Mouse (Mus musculus): Measurements from ENCODE around the gene Gm5622. TPM values are rescaled to one million over a fixed set of nuclear protein-coding genes. Genes with fewer than 3 reads are reported as not detected.
"Not testable (repeated sequence)": the region's sequence is repeated elsewhere in the genome, so short reads cannot be mapped to it uniquely, and the experiment has no call there.

Gm5622 gene
- 0.13 TPM in 1 of 2 replicates, not detected in the other for polyA plus RNA-seq (2014; fragmentation: Nextera tagmentation; extraction: Ambion mirVana)

DNA sequence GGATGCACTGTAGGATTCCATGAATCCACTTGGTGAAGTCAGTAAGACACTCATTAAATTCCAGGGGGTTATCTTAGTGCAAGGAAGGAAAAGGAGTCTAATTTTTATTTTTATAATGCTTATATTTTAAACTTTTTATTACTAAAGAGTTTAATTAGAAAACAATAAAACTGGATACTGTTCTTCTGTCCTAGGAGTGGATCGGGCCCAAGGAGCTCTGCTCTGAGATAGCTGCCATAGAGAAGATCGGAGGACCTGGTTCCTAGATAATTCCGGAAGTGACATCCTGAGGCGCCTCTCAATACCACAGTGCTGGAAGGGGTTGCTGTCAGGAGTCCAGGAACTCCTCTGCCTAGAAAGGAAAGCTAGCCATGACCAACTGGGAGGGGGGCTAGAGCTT is at the start of gene Gm5622:
Gene Gm5622, plus strand, starts transcription at position 301 of the 400 bp plus-strand sequence.
- no peak within 1 kb of the TSS for H3K4me3 ChIP-seq (ENCODE audit: low read depth, low read length)

GRCm38 (mm10) chr14:51507416-51507815 is 45.2 kb upstream of the Gm5622 start:
- 96% methylated on average over 8 of the region's 8 CpGs for WGBS

More for the DNA sequence above, at the start of gene Gm5622:
- Histone ChIP-seq H3K4me2 (replicated peaks; ENCODE audit: low read depth, low read length) (no peak within 1 kb of the TSS), H3K27ac (ENCODE audit: low read depth, low read length) (no peak within 1 kb of the TSS), H3K9ac (ENCODE audit: low read depth, low read length) (no peak within 1 kb of the TSS), H3K4me1 (replicated peaks; ENCODE audit: control insufficient read depth, insufficient read depth, low read length) (no peaks in the 10 kb centered on the region), H3K9me3 (ENCODE audit: control insufficient read depth, low read length) (no peaks in the 10 kb centered on the region), H3K27me3 (ENCODE audit: control insufficient read depth, insufficient read depth, low read length) (no peaks in the 10 kb centered on the region), H3K36me3 (ENCODE audit: control insufficient read depth, insufficient read depth, low read length) (no peaks in the 10 kb centered on the region)
- DNase-seq (ENCODE audit: low spot score), result no peak
- 90% methylated on average over 4 of the region's 4 CpGs for WGBS
- ATAC-seq (ENCODE audit: low FRiP score), result no peak

DNA sequence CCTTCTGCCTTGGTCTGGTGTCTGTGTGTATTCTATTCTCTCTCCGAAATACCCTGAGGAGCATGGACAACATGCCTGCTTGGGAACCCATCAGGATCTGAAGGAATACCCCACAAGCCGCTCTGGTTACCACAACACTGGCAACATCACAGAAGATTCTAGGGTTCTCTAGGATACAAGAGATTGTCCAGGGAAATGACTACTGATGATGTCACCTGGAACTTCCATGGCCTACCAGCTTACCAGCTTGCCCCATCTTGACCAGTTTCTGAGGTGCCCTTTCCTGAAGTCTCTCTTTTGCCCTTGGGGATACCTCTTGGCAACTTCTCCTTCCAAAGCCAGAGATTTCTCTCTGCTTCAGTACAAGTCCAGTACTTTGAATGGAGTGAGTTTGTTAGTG is 21.4 kb downstream of the Gm5622 start, which contains the start of gene Gm17175:
Gene Gm17175, minus strand, starts transcription at position 101 of the 400 bp plus-strand sequence.
- not testable (repeated sequence) for H3K27ac ChIP-seq (ENCODE audit: low read depth, low read length); H3K9ac ChIP-seq (ENCODE audit: low read depth, low read length); H3K4me3 ChIP-seq (ENCODE audit: low read depth, low read length); H3K27me3 ChIP-seq (ENCODE audit: control insufficient read depth, insufficient read depth, low read length); H3K4me2 ChIP-seq (replicated peaks; ENCODE audit: low read depth, low read length); H3K36me3 ChIP-seq (ENCODE audit: control insufficient read depth, insufficient read depth, low read length); H3K4me1 ChIP-seq (replicated peaks; ENCODE audit: control insufficient read depth, insufficient read depth, low read length); ATAC-seq (ENCODE audit: low FRiP score); H3K9me3 ChIP-seq (ENCODE audit: control insufficient read depth, low read length); DNase-seq (ENCODE audit: low spot score)
- 96% methylated on average over 2 of the region's 2 CpGs for WGBS

More at GRCm38 (mm10) chr14:51507416-51507815, 45.2 kb upstream of the Gm5622 start:
- H3K27ac ChIP-seq (ENCODE audit: low read depth, low read length), result no peak overlapping the region
- no peaks in the 10 kb centered on the region for H3K4me1 ChIP-seq (replicated peaks; ENCODE audit: control insufficient read depth, insufficient read depth, low read length)
- H3K9ac ChIP-seq (ENCODE audit: low read depth, low read length), result no peak overlapping the region
- no peak overlapping the region for H3K4me2 ChIP-seq (replicated peaks; ENCODE audit: low read depth, low read length)
- DNase-seq (ENCODE audit: low spot score) (no peak), ATAC-seq (ENCODE audit: low FRiP score) (no peak)
- H3K36me3 ChIP-seq (ENCODE audit: control insufficient read depth, insufficient read depth, low read length), result no peaks in the 10 kb centered on the region
- no peak overlapping the region for H3K4me3 ChIP-seq (ENCODE audit: low read depth, low read length)
- no peaks in the 10 kb centered on the region for H3K9me3 ChIP-seq (ENCODE audit: control insufficient read depth, low read length)
- H3K27me3 ChIP-seq (ENCODE audit: control insufficient read depth, insufficient read depth, low read length), result no peaks in the 10 kb centered on the region

GRCm38 (mm10) chr14:51592039-51592438 is 39.4 kb downstream of the Gm5622 start, which contains the start of gene Gm17174:
Gene Gm17174, minus strand, starts transcription at chr14:51592139.
- DNase-seq (ENCODE audit: low spot score); H3K4me1 ChIP-seq (replicated peaks; ENCODE audit: control insufficient read depth, insufficient read depth, low read length); H3K27me3 ChIP-seq (ENCODE audit: control insufficient read depth, insufficient read depth, low read length); H3K9me3 ChIP-seq (ENCODE audit: control insufficient read depth, low read length); H3K9ac ChIP-seq (ENCODE audit: low read depth, low read length); H3K4me2 ChIP-seq (replicated peaks; ENCODE audit: low read depth, low read length); H3K36me3 ChIP-seq (ENCODE audit: control insufficient read depth, insufficient read depth, low read length); H3K27ac ChIP-seq (ENCODE audit: low read depth, low read length); ATAC-seq (ENCODE audit: low FRiP score); H3K4me3 ChIP-seq (ENCODE audit: low read depth, low read length): not testable (repeated sequence)
- 90% methylated on average over 4 of the region's 4 CpGs for WGBS

DNA sequence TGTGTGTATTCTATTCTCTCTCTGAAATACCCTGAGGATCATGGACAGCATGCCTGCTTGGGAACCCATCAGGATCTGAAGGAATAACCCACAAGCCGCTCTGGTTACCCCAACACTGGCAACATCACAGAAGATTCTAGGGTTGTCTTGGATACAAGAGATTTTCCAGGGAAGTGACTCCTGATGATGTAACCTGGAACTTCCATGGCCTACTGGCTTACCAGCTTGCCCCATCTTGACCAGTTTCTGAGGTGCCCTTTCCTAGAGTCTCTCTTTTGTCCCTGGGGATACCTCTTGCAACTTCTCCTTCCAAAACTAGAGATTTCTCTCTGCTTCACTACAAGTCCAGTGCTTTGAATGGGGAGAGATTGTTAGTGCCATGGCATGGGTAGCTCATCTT is 58.6 kb downstream of the Gm5622 start, which contains the start of gene Gm17078:
Gene Gm17078, minus strand, starts transcription at position 101 of the 400 bp plus-strand sequence.
- Histone ChIP-seq H3K9me3 (ENCODE audit: control insufficient read depth, low read length) (no peaks in the 10 kb centered on the region), H3K27me3 (ENCODE audit: control insufficient read depth, insufficient read depth, low read length) (no peaks in the 10 kb centered on the region)
- ATAC-seq (ENCODE audit: low FRiP score), result no peak

GRCm38 (mm10) chr14:51632426-51632825 is 79.8 kb downstream of the Gm5622 start:
- WGBS, result 95% methylated on average over 1 of the region's 1 CpGs
- ATAC-seq (ENCODE audit: low FRiP score), result not testable (repeated sequence)

More for the DNA sequence above, 58.6 kb downstream of the Gm5622 start, which contains the start of gene Gm17078:
- 86% methylated on average over 1 of the region's 1 CpGs for WGBS
- no peaks in the 10 kb centered on the region for H3K36me3 ChIP-seq (ENCODE audit: control insufficient read depth, insufficient read depth, low read length)
- H3K4me1 ChIP-seq (replicated peaks; ENCODE audit: control insufficient read depth, insufficient read depth, low read length), result no peaks in the 10 kb centered on the region
- H3K9ac ChIP-seq (ENCODE audit: low read depth, low read length), result no peak within 1 kb of the TSS
- no peak within 1 kb of the TSS for H3K4me3 ChIP-seq (ENCODE audit: low read depth, low read length)
- no peak for DNase-seq (ENCODE audit: low spot score)
- H3K4me2 ChIP-seq (replicated peaks; ENCODE audit: low read depth, low read length), result no peak within 1 kb of the TSS
- H3K27ac ChIP-seq (ENCODE audit: low read depth, low read length), result no peak within 1 kb of the TSS

GRCm38 (mm10) chr14:51635566-51635965 is 83.0 kb downstream of the Gm5622 start, which contains the start of gene Gm4181:
Gene Gm4181, minus strand, starts transcription at chr14:51635666.
- not testable (repeated sequence) for H3K4me1 ChIP-seq (replicated peaks; ENCODE audit: control insufficient read depth, insufficient read depth, low read length); DNase-seq (ENCODE audit: low spot score); H3K36me3 ChIP-seq (ENCODE audit: control insufficient read depth, insufficient read depth, low read length); H3K9ac ChIP-seq (ENCODE audit: low read depth, low read length); ATAC-seq (ENCODE audit: low FRiP score); H3K9me3 ChIP-seq (ENCODE audit: control insufficient read depth, low read length); H3K4me3 ChIP-seq (ENCODE audit: low read depth, low read length); H3K27me3 ChIP-seq (ENCODE audit: control insufficient read depth, insufficient read depth, low read length); H3K27ac ChIP-seq (ENCODE audit: low read depth, low read length); H3K4me2 ChIP-seq (replicated peaks; ENCODE audit: low read depth, low read length)
- WGBS, result 100% methylated on average over 1 of the region's 1 CpGs

More at GRCm38 (mm10) chr14:51632426-51632825, 79.8 kb downstream of the Gm5622 start:
- DNase-seq (ENCODE audit: low spot score); H3K4me2 ChIP-seq (replicated peaks; ENCODE audit: low read depth, low read length); H3K27ac ChIP-seq (ENCODE audit: low read depth, low read length); H3K4me3 ChIP-seq (ENCODE audit: low read depth, low read length); H3K9ac ChIP-seq (ENCODE audit: low read depth, low read length); H3K27me3 ChIP-seq (ENCODE audit: control insufficient read depth, insufficient read depth, low read length); H3K9me3 ChIP-seq (ENCODE audit: control insufficient read depth, low read length); H3K4me1 ChIP-seq (replicated peaks; ENCODE audit: control insufficient read depth, insufficient read depth, low read length); H3K36me3 ChIP-seq (ENCODE audit: control insufficient read depth, insufficient read depth, low read length): not testable (repeated sequence)

DNA sequence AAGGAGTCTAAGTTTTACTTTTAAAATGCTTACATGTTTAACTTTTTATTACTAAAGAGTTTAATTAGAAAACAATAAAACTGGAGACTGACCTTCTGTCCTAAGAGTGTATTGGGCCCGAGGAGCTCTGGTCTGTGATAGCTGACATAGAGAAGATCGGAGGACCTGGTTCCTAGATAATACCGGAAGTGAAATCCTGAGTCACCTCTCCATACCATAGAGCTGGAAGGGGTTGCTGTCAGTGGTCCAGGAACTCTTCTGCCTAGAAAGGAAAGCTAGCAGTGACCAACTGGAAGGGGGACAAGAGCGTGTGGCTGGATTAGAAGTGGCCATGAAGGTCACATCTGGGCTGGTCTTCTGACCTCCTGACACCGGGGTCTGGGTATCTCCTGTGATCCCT is 124.7 kb downstream of the Gm5622 start:
- H3K9ac ChIP-seq (ENCODE audit: low read depth, low read length), result no peak overlapping the region
- 88% methylated on average over 5 of the region's 5 CpGs for WGBS
- no peak overlapping the region for H3K4me3 ChIP-seq (ENCODE audit: low read depth, low read length)
- no peaks in the 10 kb centered on the region for H3K36me3 ChIP-seq (ENCODE audit: control insufficient read depth, insufficient read depth, low read length)
- no peaks in the 10 kb centered on the region for H3K4me1 ChIP-seq (replicated peaks; ENCODE audit: control insufficient read depth, insufficient read depth, low read length)
- no peak overlapping the region for H3K4me2 ChIP-seq (replicated peaks; ENCODE audit: low read depth, low read length)
- no peaks in the 10 kb centered on the region for H3K27me3 ChIP-seq (ENCODE audit: control insufficient read depth, insufficient read depth, low read length)
- no peak for ATAC-seq (ENCODE audit: low FRiP score)
- DNase-seq (ENCODE audit: low spot score), result no peak
- H3K9me3 ChIP-seq (ENCODE audit: control insufficient read depth, low read length), result no peaks in the 10 kb centered on the region
- H3K27ac ChIP-seq (ENCODE audit: low read depth, low read length), result no peak overlapping the region

DNA sequence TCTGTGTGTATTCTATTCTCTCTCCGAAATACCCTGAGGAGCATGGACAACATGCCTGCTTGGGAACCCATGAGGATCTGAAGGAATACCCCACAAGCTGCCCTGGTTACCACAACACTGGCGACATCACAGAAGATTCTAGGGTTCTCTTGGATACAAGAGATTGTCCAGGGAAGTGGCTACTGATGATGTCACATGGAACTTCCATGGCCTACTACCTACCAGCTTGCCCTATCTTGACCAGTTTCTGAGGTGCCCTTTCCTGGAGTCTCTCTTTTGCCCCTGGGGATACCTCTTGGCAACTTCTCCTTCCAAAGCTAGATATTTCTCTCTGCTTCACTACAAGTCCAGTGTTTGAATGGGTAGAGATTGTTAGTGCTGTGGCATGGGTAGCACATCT is 142.8 kb downstream of the Gm5622 start, which contains the start of gene Gm17079:
Gene Gm17079, minus strand, starts transcription at position 101 of the 400 bp plus-strand sequence.
- H3K4me1 ChIP-seq (replicated peaks; ENCODE audit: control insufficient read depth, insufficient read depth, low read length); H3K4me3 ChIP-seq (ENCODE audit: low read depth, low read length); H3K9ac ChIP-seq (ENCODE audit: low read depth, low read length); H3K27me3 ChIP-seq (ENCODE audit: control insufficient read depth, insufficient read depth, low read length); H3K4me2 ChIP-seq (replicated peaks; ENCODE audit: low read depth, low read length); DNase-seq (ENCODE audit: low spot score); H3K36me3 ChIP-seq (ENCODE audit: control insufficient read depth, insufficient read depth, low read length); H3K27ac ChIP-seq (ENCODE audit: low read depth, low read length); H3K9me3 ChIP-seq (ENCODE audit: control insufficient read depth, low read length); ATAC-seq (ENCODE audit: low FRiP score): not testable (repeated sequence)
- 93% methylated on average over 1 of the region's 2 CpGs for WGBS
